Mouse (Mus musculus): ENCODE data around the gene Tlnrd1. TPM values are rescaled to one million over a fixed set of nuclear protein-coding genes. Genes with fewer than 3 reads are reported as not detected.

Tlnrd1 gene
- polyA plus RNA-seq, 1 experiment from 2014 or later, result 16.8 TPM

Other genes with a start within 250 kb of the Tlnrd1 start
- gene Il16, start 138.6 kb downstream of the Tlnrd1 start, polyA plus RNA-seq (2014; fragmentation: Nextera tagmentation; extraction: Ambion mirVana), result 1.0 and 1.1 TPM in 2 replicates
- gene Cfap161, start 89.4 kb downstream of the Tlnrd1 start, polyA plus RNA-seq (2014; fragmentation: Nextera tagmentation; extraction: Ambion mirVana), result not detected in 2 replicates
- 80.3 and 84.4 TPM in 2 replicates for gene Mesd, start 161 bp upstream of the Tlnrd1 start, polyA plus RNA-seq (2014; fragmentation: Nextera tagmentation; extraction: Ambion mirVana)
- 0.62 and 0.63 TPM in 2 replicates for gene Cemip, start 202.2 kb upstream of the Tlnrd1 start, polyA plus RNA-seq (2014; fragmentation: Nextera tagmentation; extraction: Ambion mirVana)